Mouse (Mus musculus) megakaryocyte, embryonic 14.5 days (primary cell): ENCODE measurements around the gene Ociad1. TPM values are rescaled to one million over a fixed set of nuclear protein-coding genes. Genes with fewer than 3 reads are reported as not detected.

Experiments used
- H3K27me3 ChIP-seq: replicated peaks from 2 replicates; pipeline ENCODE3; 2012; ENCODE audit warnings: inconsistent platforms
- H3K36me3 ChIP-seq: replicated peaks from 2 replicates; pipeline ENCODE3; 2012; ENCODE audit warnings: low read length, inconsistent platforms, mixed read lengths
- H3K4me1 ChIP-seq: 2 replicates; pipeline ENCODE4 v1.6.1; 2012; ENCODE audit warnings: inconsistent platforms
- H3K4me3 ChIP-seq: replicated peaks from 2 replicates; pipeline ENCODE3; 2012; ENCODE audit warnings: moderate library complexity, mild to moderate bottlenecking, inconsistent platforms
- H3K9me3 ChIP-seq: 2 replicates; pipeline ENCODE4 v1.6.1; 2012; ENCODE audit warnings: inconsistent platforms
- FLI1 ChIP-seq: IDR thresholded peaks from 2 replicates; pipeline ENCODE4 v1.6.1; 2012; ENCODE audit warnings: low read length, inconsistent platforms, mixed read lengths
- GATA1 ChIP-seq: IDR thresholded peaks from 3 replicates; pipeline ENCODE4 v1.6.1; 2012; ENCODE audit warnings: mixed read lengths, low read length, inconsistent platforms, borderline replicate concordance
- polyA plus RNA-seq: library from polyadenylated mRNA; stranded (reverse); fragments of >175 nt; gene quantifications from 2 replicates; pipeline ENCODE4 v1.2.3, GENCODE M21; 2012; ENCODE audit warnings: low replicate concordance; ENCODE audit not compliant: insufficient read depth

Gene Ociad1
- polyA plus RNA-seq, 1 experiment = 106 TPM

DNA sequence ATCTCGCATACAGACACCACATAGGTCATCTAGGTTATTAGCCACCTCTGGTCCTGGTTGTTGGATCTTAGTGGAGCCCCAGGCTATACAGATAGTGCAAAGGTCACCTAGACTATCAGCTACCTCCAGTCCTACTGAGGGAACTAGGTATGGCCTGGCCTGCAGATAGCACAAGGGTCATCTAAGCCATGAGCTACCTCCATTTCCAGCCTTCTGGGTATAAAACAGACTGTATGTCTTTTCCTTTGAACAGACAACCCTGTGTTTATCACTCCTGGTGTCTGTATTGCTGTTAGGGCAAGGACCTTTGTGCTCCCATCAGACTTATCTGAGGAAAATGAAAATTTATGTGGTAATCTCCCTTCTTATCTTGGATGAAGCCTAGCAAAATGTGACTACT, 59.2 kb downstream of the Ociad1 start:
- H3K9me3 ChIP-seq = 0 out of 2 replicates have a peak, but pooled peaks cover 3% of the 10 kb centered on the region
- H3K4me3 ChIP-seq = no peak overlapping the region
- TF ChIP-seq GATA1 (no peak), FLI1 (no peak)
- peaks cover 31% of the 10 kb centered on the region for H3K27me3 ChIP-seq
- no peaks in the 10 kb centered on the region for H3K4me1 ChIP-seq
- H3K36me3 ChIP-seq = no peaks in the 10 kb centered on the region

DNA sequence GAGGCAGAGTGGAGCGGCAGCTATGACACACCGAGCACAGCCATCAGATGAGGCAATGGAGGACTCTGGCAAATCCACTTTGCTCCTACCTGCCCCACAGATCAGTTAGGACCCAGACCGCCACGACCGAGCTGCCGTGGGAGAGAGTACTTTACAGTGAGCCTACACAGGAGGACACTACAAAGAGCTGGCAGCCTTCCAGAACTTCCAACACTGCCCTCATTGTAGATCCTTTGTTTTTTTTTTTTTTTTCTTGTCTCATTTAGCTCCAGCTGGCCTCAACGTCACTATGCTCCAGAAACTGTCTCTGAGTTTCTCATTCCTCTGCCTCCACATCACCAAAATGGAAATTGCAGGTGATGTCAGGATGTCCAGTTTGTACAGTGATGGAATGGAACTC, 60.9 kb downstream of the Ociad1 start:
- no peaks in the 10 kb centered on the region for H3K4me1 ChIP-seq
- H3K4me3 ChIP-seq = no peak overlapping the region
- no peaks in the 10 kb centered on the region for H3K36me3 ChIP-seq
- H3K27me3 ChIP-seq = peaks cover 36% of the 10 kb centered on the region
- 0 out of 2 replicates have a peak, but pooled peaks cover 3% of the 10 kb centered on the region for H3K9me3 ChIP-seq
- TF ChIP-seq GATA1 (no peak), FLI1 (no peak)

DNA sequence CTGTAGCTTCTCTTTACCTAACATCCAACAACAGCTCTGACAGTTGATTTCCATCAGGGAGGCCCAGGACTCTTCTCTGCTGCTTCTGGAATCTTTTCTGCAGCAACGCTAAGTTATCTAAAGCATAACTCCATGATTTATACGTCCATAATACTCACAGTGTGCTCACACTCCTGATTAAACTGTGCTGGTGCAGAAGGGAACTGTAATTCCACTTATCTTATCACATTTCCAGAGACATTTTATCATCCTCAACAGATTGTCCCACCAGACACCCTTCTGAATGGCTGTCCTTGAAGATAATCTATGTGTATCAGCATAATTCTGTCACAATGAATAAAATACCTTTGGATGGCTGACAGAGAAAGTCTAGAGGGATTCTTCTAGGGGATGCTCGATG, 61.4 kb downstream of the Ociad1 start:
- Histone ChIP-seq H3K36me3 (no peaks in the 10 kb centered on the region), H3K27me3 (peaks cover 37% of the 10 kb centered on the region), H3K4me1 (no peaks in the 10 kb centered on the region), H3K4me3 (no peak overlapping the region), H3K9me3 (0 out of 2 replicates have a peak, but pooled peaks cover 3% of the 10 kb centered on the region)
- no peak for TF ChIP-seq GATA1
- TF ChIP-seq FLI1 = no peak

DNA sequence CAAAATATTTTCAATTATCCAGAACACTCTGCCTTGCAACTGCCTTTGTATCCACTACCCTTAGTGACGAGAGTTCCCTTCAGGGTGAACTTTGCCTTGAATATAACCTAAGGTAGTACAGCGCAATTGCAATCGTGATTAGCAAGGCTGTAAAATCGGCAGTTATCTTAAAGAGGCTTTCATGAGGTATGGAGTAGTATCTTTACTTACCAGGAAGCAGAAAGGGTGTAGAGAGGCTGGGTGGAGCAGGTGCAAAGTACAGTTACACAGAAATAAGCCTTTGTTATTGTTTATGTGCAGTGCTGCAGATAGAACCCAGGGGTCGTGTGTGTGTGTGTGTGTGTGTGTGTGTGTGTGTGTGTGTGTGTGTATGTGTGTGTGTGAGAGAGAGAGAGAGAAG, 62.8 kb downstream of the Ociad1 start:
- Histone ChIP-seq H3K36me3 (no peaks in the 10 kb centered on the region), H3K9me3 (0 out of 2 replicates have a peak, but pooled peaks cover 3% of the 10 kb centered on the region), H3K27me3 (peaks cover 45% of the 10 kb centered on the region), H3K4me3 (no peak overlapping the region), H3K4me1 (peaks cover 6% of the 10 kb centered on the region)
- TF ChIP-seq FLI1 = no peak
- no peak for TF ChIP-seq GATA1

DNA sequence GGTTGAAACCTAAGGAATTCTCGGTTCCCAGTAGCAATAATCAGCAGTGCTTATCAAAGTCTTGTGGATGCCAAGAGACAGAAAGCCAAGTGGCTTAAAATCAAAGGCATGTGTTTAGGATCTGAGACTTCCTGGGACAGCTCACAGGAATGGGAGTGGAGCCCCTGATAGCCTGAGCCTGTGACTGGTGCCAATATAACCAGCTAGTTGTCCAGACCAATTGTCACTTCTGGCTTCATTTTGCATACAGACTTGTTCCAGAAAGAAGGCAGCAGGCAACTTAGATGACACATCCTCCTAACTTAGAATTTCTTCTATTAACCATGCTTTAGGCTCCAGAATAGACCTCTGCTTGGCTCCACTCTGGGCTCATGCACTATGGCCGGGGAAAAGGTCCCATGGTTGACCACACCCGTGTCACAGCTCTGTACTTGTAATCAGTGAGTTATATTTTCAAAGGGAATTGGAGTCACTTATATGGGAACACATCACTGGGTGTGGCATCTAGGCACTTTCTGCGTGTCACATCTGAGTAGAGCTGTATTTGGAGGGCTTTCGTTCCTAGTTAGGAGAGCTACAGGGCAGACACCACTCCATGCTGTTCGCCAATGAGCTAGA, 66.7 kb downstream of the Ociad1 start:
- H3K9me3 ChIP-seq = no peaks in the 10 kb centered on the region
- H3K36me3 ChIP-seq = no peaks in the 10 kb centered on the region
- TF ChIP-seq GATA1 = no peak
- no peak for TF ChIP-seq FLI1
- peaks cover 37% of the 10 kb centered on the region for H3K27me3 ChIP-seq
- peaks cover 22% of the 10 kb centered on the region for H3K4me1 ChIP-seq
- no peak overlapping the region for H3K4me3 ChIP-seq

DNA sequence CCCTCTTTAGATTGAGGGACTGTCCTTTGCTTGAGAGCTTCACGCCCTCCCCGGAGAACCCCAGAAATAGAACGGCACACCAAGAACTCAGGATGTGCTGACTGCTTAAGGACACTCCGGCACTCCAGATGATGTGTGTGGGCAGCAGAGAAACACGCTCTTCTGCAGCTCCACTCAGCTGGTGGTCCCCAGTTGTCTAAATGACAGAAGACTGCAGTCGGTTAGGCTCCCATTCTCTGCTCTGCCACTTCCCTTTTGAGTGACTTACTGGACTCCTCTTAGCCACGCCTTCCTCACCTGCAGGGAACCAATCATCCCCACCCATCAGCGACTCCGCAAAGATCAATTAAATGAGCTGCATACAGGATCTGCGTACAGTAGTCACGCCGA, 67.2 kb downstream of the Ociad1 start:
- Histone ChIP-seq H3K9me3 (no peaks in the 10 kb centered on the region), H3K4me1 (peaks cover 27% of the 10 kb centered on the region), H3K27me3 (peaks cover 32% of the 10 kb centered on the region), H3K36me3 (no peaks in the 10 kb centered on the region), H3K4me3 (no peak overlapping the region)
- TF ChIP-seq GATA1 = no peak
- TF ChIP-seq FLI1 = no peak

DNA sequence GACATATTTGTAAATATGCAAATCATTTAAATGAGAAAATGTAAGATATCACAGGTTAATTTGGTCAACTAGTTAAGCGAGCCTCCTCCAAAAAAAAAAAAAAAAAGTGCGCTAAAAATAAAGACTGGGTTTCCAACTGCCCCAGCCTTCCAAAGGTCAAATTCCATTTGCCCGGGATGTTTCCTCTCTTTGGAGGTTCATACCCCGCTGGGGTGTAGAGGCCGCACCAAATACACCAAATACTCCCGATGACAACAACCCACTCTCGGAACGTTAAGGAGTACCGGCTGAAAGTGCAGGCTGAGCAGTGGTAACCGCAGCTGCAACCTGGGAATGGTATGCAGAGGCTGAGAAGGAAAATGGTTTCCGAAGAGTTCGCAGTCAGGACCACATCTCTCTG, 67.7 kb downstream of the Ociad1 start:
- Histone ChIP-seq H3K36me3 (no peaks in the 10 kb centered on the region), H3K4me1 (peaks cover 29% of the 10 kb centered on the region), H3K9me3 (no peaks in the 10 kb centered on the region), H3K27me3 (peaks cover 32% of the 10 kb centered on the region), H3K4me3 (no peak overlapping the region)
- TF ChIP-seq GATA1 = no peak
- no peak for TF ChIP-seq FLI1

DNA sequence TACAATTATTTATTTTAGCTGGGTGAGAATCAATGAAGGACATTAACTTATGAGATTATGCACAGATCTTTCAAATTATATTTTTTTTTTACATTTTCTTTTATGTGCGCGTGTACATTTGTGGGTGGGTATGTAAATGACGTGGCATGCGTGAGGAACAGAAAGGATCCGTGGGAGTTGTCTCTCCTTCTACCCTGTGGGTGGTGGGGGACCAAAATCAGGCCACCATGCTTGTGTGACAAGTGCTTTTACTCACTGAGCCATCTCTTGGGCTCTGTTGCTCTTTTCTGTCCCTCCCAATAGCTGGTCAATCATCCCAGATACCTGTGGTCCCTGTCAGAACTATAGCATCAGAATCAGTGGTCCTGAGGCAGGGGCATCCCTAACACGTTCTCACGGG, 69.8 kb downstream of the Ociad1 start:
- TF ChIP-seq GATA1 (no peak), FLI1 (no peak)
- Histone ChIP-seq H3K27me3 (peaks cover 28% of the 10 kb centered on the region), H3K9me3 (peaks cover under 1% of the 10 kb centered on the region; the same call in 1 of the 2 replicates), H3K4me1 (peaks cover 37% of the 10 kb centered on the region), H3K4me3 (no peak overlapping the region), H3K36me3 (no peaks in the 10 kb centered on the region)

DNA sequence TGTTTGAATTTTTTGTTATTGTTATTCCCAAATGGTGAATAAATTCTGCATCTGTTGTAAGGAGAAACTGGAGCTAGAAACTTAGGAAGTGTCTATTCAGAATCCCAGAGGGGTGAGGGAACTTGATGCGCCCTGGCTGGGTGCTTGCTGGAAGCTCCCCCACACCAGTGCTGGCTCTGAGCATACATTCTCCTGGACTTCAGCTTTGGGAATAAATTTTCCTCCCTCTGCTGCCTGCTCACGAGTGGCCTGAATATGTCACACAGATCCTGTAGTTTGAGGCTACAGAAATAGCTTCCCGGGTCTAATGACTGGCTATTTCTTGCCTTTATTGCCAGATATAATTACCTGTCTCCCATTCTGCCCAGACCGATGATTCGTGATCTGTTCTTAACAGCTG, 70.2 kb downstream of the Ociad1 start:
- H3K9me3 ChIP-seq = peaks cover 5% of the 10 kb centered on the region
- H3K4me1 ChIP-seq = peaks cover 40% of the 10 kb centered on the region
- no peaks in the 10 kb centered on the region for H3K36me3 ChIP-seq

More for the DNA sequence above, 70.2 kb downstream of the Ociad1 start:
- Histone ChIP-seq H3K4me3 (no peak overlapping the region), H3K27me3 (peaks cover 31% of the 10 kb centered on the region)
- TF ChIP-seq GATA1 (no peak), FLI1 (no peak)

Other genes starting within 250 kb of the Ociad1 start
- 14.1 and 27.6 TPM in 2 replicates for gene Fryl, start 36.2 kb upstream of the Ociad1 start, polyA plus RNA-seq
- gene Ociad2, start 48.2 kb downstream of the Ociad1 start, polyA plus RNA-seq = 0.75 TPM in 1 of 2 replicates, not detected in the other
- gene Cwh43, start 113.3 kb downstream of the Ociad1 start, polyA plus RNA-seq = not detected in 2 replicates
- gene Dcun1d4, start 188.2 kb downstream of the Ociad1 start, polyA plus RNA-seq = 0.66 TPM in 1 of 2 replicates, not detected in the other